Mouse (Mus musculus) yolk sac, embryonic 10.5 days (tissue): ENCODE measurements around the gene Amd1.
A peak's percentile ranks its signal among the peaks of the same experiment; 100 is the strongest.

Experiments used
- DNase-seq: peaks from one replicate; pipeline ENCODE4 v3.0.0-alpha.2; 2017; ENCODE audit warnings: low spot score

The Amd1 gene

GRCm38 (mm10) chr10:40250969-40251368 is 51.0 kb downstream of the Amd1 start:
- no peak for DNase-seq

GRCm38 (mm10) chr10:40249625-40250024 is 52.4 kb downstream of the Amd1 start:
- no peak for DNase-seq

GRCm38 (mm10) chr10:40247166-40247716 is 54.7 kb downstream of the Amd1 start:
- no peak for DNase-seq

GRCm38 (mm10) chr10:40246374-40247165 is 55.4 kb downstream of the Amd1 start, which contains the start of gene Rpf2:
Gene Rpf2 (minus strand): TSS chr10:40247036.
- peak; percentile 88 for DNase-seq

GRCm38 (mm10) chr10:40237826-40238225 is 64.2 kb downstream of the Amd1 start:
- DNase-seq, result no peak
